Mouse (Mus musculus) limb, embryonic 13.5 days (tissue): ENCODE measurements around the gene Odc1. TPM values are rescaled to one million over a fixed set of nuclear protein-coding genes. Genes with fewer than 3 reads are reported as not detected.

Experiments
- ATAC-seq: fragments of 200-750 bp; cut with Nextera tagmentation; 2 replicates; pipeline ENCODE4 v1.8.0; 2017; ENCODE audit warnings: low read depth, moderate number of reproducible peaks, moderate TSS enrichment; ENCODE audit not compliant: low FRiP score
- H3K27ac ChIP-seq: fragments of 300-500 bp; sonication (generic); 2 replicates; pipeline ENCODE4 v1.5.1; 2015; ENCODE audit warnings: inconsistent platforms, mild to moderate bottlenecking, moderate library complexity
- H3K27me3 ChIP-seq: fragments of 300-500 bp; sonication (generic); 2 replicates; pipeline ENCODE4 v1.6.1; 2015; ENCODE audit warnings: mild to moderate bottlenecking, inconsistent platforms
- H3K36me3 ChIP-seq: fragments of 300-500 bp; sonication (generic); 2 replicates; pipeline ENCODE4 v1.6.1; 2015; ENCODE audit warnings: inconsistent platforms, mild to moderate bottlenecking, moderate library complexity
- H3K4me1 ChIP-seq: fragments of 300-500 bp; sonication (generic); 2 replicates; pipeline ENCODE4 v1.6.1; 2015; ENCODE audit warnings: inconsistent platforms
- H3K4me2 ChIP-seq: fragments of 300-500 bp; sonication (generic); replicated peaks from 2 replicates; pipeline ENCODE4 v1.6.1; 2015; ENCODE audit warnings: inconsistent platforms, mild to moderate bottlenecking, moderate library complexity
- H3K4me3 ChIP-seq: fragments of 300-500 bp; sonication (generic); 2 replicates; pipeline ENCODE4 v1.5.1; 2015; ENCODE audit warnings: moderate library complexity, mild to moderate bottlenecking, inconsistent platforms
- H3K9ac ChIP-seq: fragments of 300-500 bp; sonication (generic); 2 replicates; pipeline ENCODE4 v1.6.1; 2015; ENCODE audit warnings: mild to moderate bottlenecking, inconsistent platforms
- H3K9me3 ChIP-seq: fragments of 300-500 bp; sonication (generic); 2 replicates; pipeline ENCODE4 v1.6.1; 2016; ENCODE audit warnings: inconsistent platforms
- WGBS: fragments of 180-500 bp; shearing (Covaris S2); methylation state at CpG from one replicate; pipeline ENCODE4 v1.1.7; 2015; 5-methylcytosine and 5-hydroxymethylcytosine counted together
- polyA plus RNA-seq: library from polyadenylated mRNA; unstranded; fragments of >200 nt; fragmentation: Nextera tagmentation; extraction: Ambion mirVana; gene quantifications from 2 replicates; pipeline ENCODE4 v1.2.1, GENCODE M21; 2015

Gene Odc1
- polyA plus RNA-seq, 1 experiment from 2014 or later = 185 TPM

DNA sequence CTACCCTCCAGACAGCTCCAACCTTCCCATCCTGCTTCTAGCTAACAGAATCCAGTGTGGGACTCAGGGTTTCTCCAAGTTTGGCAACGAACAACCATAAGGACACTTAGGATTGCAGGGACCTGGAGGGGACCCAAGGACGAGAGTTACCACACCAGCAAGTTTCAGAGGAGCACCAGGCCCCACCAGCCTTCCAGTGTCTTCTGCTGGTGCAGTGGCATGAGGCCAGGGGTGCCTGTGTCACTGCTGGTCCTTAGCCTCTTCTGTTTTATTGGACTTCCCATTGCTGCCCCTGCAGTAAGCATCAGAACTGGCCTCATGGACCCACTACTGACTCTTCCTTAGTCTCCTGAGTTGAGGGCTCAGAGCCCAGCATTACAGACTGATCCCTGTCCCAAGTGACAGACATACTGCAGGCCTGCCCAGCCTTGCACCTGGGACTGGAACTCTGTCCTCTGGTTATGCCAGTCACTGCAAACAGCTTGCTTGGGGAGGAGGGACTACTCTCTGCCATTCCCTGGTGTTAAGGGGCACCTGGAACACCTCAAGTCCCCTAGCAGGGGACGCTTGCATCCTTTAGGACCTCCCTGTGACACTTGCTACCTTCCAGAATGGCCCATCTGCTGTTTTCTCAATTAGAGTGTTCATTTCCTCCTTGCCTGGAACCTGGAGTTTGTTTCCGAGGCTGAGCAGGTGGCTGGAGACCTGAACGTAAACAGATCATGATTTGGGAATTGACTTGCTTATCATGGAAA is 30.7 kb downstream of the Odc1 start:
- H3K36me3 ChIP-seq = no peaks in the 10 kb centered on the region
- no peak overlapping the region for H3K4me3 ChIP-seq
- no peak overlapping the region for H3K4me2 ChIP-seq
- no peaks in the 10 kb centered on the region for H3K27me3 ChIP-seq
- no peaks in the 10 kb centered on the region for H3K9me3 ChIP-seq
- H3K27ac ChIP-seq = no peak overlapping the region
- H3K4me1 ChIP-seq = peaks cover 5% of the 10 kb centered on the region; the same call in 1 of the 2 replicates
- WGBS = 49% methylated on average over 5 of the region's 5 CpGs
- no peak for ATAC-seq
- no peak overlapping the region for H3K9ac ChIP-seq

- H3K36me3 ChIP-seq = no peaks in the 10 kb centered on the region
- no peaks in the 10 kb centered on the region for H3K27me3 ChIP-seq
- no peak overlapping the region for H3K27ac ChIP-seq
- no peak overlapping the region for H3K4me3 ChIP-seq
- H3K9me3 ChIP-seq = no peaks in the 10 kb centered on the region
- 10% methylated on average over 6 of the region's 6 CpGs for WGBS
- peaks cover 5% of the 10 kb centered on the region; the same call in 1 of the 2 replicates for H3K4me1 ChIP-seq
- no peak overlapping the region for H3K9ac ChIP-seq
- no peak overlapping the region for H3K4me2 ChIP-seq
- ATAC-seq = no peak
These were observed 31.4 kb downstream of the Odc1 start for GRCm38 (mm10) chr12:17576041-17576440.

- H3K9me3 ChIP-seq = no peaks in the 10 kb centered on the region
- no peak overlapping the region for H3K4me3 ChIP-seq
- no peak for ATAC-seq
- WGBS = 32% methylated on average over 4 of the region's 4 CpGs
- no peaks in the 10 kb centered on the region for H3K27me3 ChIP-seq
- H3K27ac ChIP-seq = no peak overlapping the region
- H3K36me3 ChIP-seq = no peaks in the 10 kb centered on the region
- peaks cover 5% of the 10 kb centered on the region; the same call in 1 of the 2 replicates for H3K4me1 ChIP-seq
- no peak overlapping the region for H3K4me2 ChIP-seq
- no peak overlapping the region for H3K9ac ChIP-seq
These were observed 34.0 kb downstream of the Odc1 start for GRCm38 (mm10) chr12:17578601-17579000.

- Histone ChIP-seq H3K4me2 (no peak overlapping the region), H3K4me1 (peaks cover 10% of the 10 kb centered on the region), H3K36me3 (no peaks in the 10 kb centered on the region), H3K9me3 (no peaks in the 10 kb centered on the region), H3K9ac (no peak overlapping the region), H3K27me3 (no peaks in the 10 kb centered on the region), H3K4me3 (no peak overlapping the region), H3K27ac (no peak overlapping the region)
- 54% methylated on average over 6 of the region's 6 CpGs for WGBS
- 0 out of 2 replicates have a peak, but pooled peaks have one; percentile 10 for ATAC-seq
These were observed 36.4 kb downstream of the Odc1 start for GRCm38 (mm10) chr12:17581001-17581400.

- Histone ChIP-seq H3K27ac (no peak overlapping the region), H3K36me3 (no peaks in the 10 kb centered on the region), H3K4me3 (no peak overlapping the region), H3K4me2 (no peak overlapping the region), H3K4me1 (peaks cover 7% of the 10 kb centered on the region), H3K9ac (no peak overlapping the region), H3K9me3 (no peaks in the 10 kb centered on the region), H3K27me3 (no peaks in the 10 kb centered on the region)
- WGBS = 91% methylated on average over 4 of the region's 4 CpGs
- no peak for ATAC-seq
These were observed 37.8 kb downstream of the Odc1 start for GRCm38 (mm10) chr12:17582406-17582805.

DNA sequence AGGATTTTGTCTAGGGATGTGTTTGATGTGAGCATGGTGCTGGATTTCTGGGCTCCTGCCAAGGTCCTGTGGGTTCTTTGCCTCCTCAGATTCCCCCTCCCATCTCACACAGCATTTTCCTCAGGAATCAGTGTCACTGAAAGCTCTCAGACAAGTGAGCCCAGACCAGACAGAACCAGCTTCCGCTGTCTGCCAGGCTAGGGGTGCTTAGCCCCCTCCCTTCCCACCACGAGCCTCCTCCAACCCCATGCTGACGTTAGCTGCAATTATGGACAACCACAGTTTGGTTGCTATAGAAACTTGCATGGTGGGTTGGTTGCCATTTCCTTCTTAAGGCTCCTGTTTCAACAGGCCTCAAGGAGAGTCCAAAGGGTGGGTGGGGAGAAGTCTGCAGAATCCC is 39.3 kb downstream of the Odc1 start:
- no peak overlapping the region for H3K27ac ChIP-seq
- ATAC-seq = peak; percentile 77

DNA sequence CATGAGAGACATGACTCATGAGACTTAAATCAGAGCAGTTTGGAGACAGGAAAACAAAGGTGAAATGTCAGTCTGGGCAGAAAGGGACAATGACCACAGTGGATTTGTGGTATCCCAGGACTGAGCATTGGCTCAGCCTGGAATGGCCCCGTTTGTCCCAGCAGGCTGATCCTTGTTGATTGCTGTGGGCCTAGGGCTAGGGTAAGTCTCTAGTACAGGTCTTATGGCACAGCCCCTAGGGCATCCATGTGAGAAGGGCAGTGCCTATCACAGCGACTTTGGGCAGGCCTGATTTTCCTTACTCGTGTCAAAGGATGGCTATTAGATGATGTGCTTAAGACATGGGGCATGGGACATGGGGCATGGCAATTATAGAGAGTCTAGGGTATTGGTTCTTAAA is 41.4 kb downstream of the Odc1 start:
- H3K36me3 ChIP-seq = no peaks in the 10 kb centered on the region
- H3K27ac ChIP-seq = no peak overlapping the region
- ATAC-seq = no peak
- H3K4me1 ChIP-seq = peaks cover 7% of the 10 kb centered on the region
- H3K27me3 ChIP-seq = no peaks in the 10 kb centered on the region
- 82% methylated on average over 3 of the region's 3 CpGs for WGBS
- H3K9ac ChIP-seq = no peak overlapping the region
- H3K4me2 ChIP-seq = no peak overlapping the region
- no peak overlapping the region for H3K4me3 ChIP-seq
- no peaks in the 10 kb centered on the region for H3K9me3 ChIP-seq

More for the DNA sequence above, 39.3 kb downstream of the Odc1 start:
- H3K4me2 ChIP-seq = no peak overlapping the region
- H3K9me3 ChIP-seq = no peaks in the 10 kb centered on the region
- H3K4me1 ChIP-seq = peaks cover 7% of the 10 kb centered on the region
- H3K4me3 ChIP-seq = no peak overlapping the region
- no peak overlapping the region for H3K9ac ChIP-seq
- WGBS = 23% methylated on average over 3 of the region's 3 CpGs
- H3K36me3 ChIP-seq = no peaks in the 10 kb centered on the region
- no peaks in the 10 kb centered on the region for H3K27me3 ChIP-seq

GRCm38 (mm10) chr12:17588436-17588835 is 43.8 kb downstream of the Odc1 start:
- Histone ChIP-seq H3K27me3 (no peaks in the 10 kb centered on the region), H3K36me3 (no peaks in the 10 kb centered on the region), H3K4me2 (no peak overlapping the region), H3K4me1 (peaks cover 7% of the 10 kb centered on the region), H3K9ac (no peak overlapping the region), H3K27ac (no peak overlapping the region), H3K9me3 (no peaks in the 10 kb centered on the region), H3K4me3 (no peak overlapping the region)
- ATAC-seq = no peak
- 84% methylated on average over 3 of the region's 3 CpGs for WGBS

GRCm38 (mm10) chr12:17588906-17589612 is 44.5 kb downstream of the Odc1 start:
- Histone ChIP-seq H3K4me2 (no peak overlapping the region), H3K27me3 (no peaks in the 10 kb centered on the region), H3K27ac (no peak overlapping the region), H3K9me3 (no peaks in the 10 kb centered on the region), H3K36me3 (no peaks in the 10 kb centered on the region), H3K9ac (no peak overlapping the region), H3K4me3 (no peak overlapping the region), H3K4me1 (peaks cover 3% of the 10 kb centered on the region)
- no peak for ATAC-seq
- WGBS = 92% methylated on average over 7 of the region's 7 CpGs

DNA sequence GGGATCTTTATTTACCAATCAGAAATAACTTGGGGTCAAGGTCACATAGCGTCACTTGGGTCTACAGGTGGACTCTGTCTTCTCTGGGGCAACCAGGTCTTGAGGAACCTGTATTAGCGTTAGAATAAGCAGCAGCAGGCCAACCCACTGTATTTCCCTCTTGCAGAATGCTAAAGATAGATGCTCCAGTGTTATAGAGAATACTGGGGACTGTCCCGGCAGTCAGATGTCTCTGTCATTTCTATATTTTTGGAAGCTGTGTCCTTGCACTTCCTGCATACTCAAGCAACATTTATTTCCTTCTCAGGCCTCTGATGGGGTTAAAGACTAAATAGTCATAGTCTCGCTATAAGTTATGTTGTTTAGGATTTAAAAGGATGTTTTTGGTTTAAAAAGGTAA is 46.7 kb downstream of the Odc1 start:
- Histone ChIP-seq H3K9me3 (no peaks in the 10 kb centered on the region), H3K36me3 (no peaks in the 10 kb centered on the region), H3K4me2 (no peak overlapping the region), H3K4me1 (no peaks in the 10 kb centered on the region), H3K4me3 (no peak overlapping the region), H3K27ac (no peak overlapping the region), H3K9ac (no peak overlapping the region), H3K27me3 (no peaks in the 10 kb centered on the region)
- no peak for ATAC-seq
- WGBS = 83% methylated on average over 4 of the region's 4 CpGs

DNA sequence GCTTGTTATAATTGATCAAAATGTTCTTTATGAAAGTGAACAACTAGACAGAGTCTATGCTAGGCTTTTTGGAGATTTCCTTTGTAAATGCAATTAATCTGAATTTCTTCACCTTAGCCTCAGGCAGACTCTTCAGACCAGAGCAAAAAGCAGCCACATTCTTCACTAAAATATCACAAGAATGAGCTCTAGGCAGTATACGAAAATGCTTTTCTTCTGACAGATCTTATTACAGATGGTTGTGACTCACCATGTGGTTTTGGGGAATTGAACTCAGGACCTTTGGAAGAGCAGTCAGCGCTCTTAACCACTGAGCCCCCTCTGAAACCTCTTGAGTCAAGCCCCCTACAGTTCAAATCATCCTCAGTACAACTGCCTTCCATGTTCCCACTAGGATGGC is 49.4 kb downstream of the Odc1 start:
- H3K4me2 ChIP-seq = no peak overlapping the region
- ATAC-seq = no peak
- H3K36me3 ChIP-seq = no peaks in the 10 kb centered on the region
- no peak overlapping the region for H3K4me3 ChIP-seq
- H3K27me3 ChIP-seq = no peaks in the 10 kb centered on the region
- H3K27ac ChIP-seq = no peak overlapping the region
- H3K9me3 ChIP-seq = no peaks in the 10 kb centered on the region
- 72% methylated on average over 2 of the region's 2 CpGs for WGBS
- no peak overlapping the region for H3K9ac ChIP-seq
- H3K4me1 ChIP-seq = no peaks in the 10 kb centered on the region

- H3K27me3 ChIP-seq = no peaks in the 10 kb centered on the region
- H3K9ac ChIP-seq = no peak overlapping the region
- no peak for ATAC-seq
- H3K27ac ChIP-seq = no peak overlapping the region
- no peaks in the 10 kb centered on the region for H3K36me3 ChIP-seq
- H3K4me3 ChIP-seq = no peak overlapping the region
- no peak overlapping the region for H3K4me2 ChIP-seq
- H3K9me3 ChIP-seq = no peaks in the 10 kb centered on the region
- 88% methylated on average over 4 of the region's 4 CpGs for WGBS
- H3K4me1 ChIP-seq = no peaks in the 10 kb centered on the region
These were observed 50.1 kb downstream of the Odc1 start for GRCm38 (mm10) chr12:17594701-17595100.
